Mouse (Mus musculus) stomach, embryonic 15.5 days (tissue): ENCODE measurements around the gene Rcn3. TPM values are rescaled to one million over a fixed set of nuclear protein-coding genes. Genes with fewer than 3 reads are reported as not detected.

Experiments
- ATAC-seq: fragments of 200-750 bp; cut with Nextera tagmentation; 2 replicates; pipeline ENCODE4 v1.8.0; 2017; ENCODE audit warnings: low read depth, moderate number of reproducible peaks, moderate TSS enrichment; ENCODE audit not compliant: insufficient read depth, low FRiP score
- H3K27ac ChIP-seq: fragments of 300-500 bp; sonication (generic); 2 replicates; pipeline ENCODE4 v1.5.1; 2015; ENCODE audit warnings: mild to moderate bottlenecking, inconsistent platforms
- H3K27me3 ChIP-seq: fragments of 300-500 bp; sonication (generic); replicated peaks from 2 replicates; pipeline ENCODE4 v1.6.1; 2015; ENCODE audit warnings: inconsistent platforms
- H3K36me3 ChIP-seq: fragments of 300-500 bp; sonication (generic); 2 replicates; pipeline ENCODE4 v1.6.1; 2015; ENCODE audit warnings: inconsistent platforms
- H3K4me1 ChIP-seq: fragments of 300-500 bp; sonication (generic); 2 replicates; pipeline ENCODE4 v1.6.1; 2015; ENCODE audit warnings: inconsistent platforms
- H3K4me2 ChIP-seq: fragments of 300-500 bp; sonication (generic); 2 replicates; pipeline ENCODE4 v1.6.1; 2015; ENCODE audit warnings: mild to moderate bottlenecking, inconsistent platforms
- H3K4me3 ChIP-seq: fragments of 300-500 bp; sonication (generic); replicated peaks from 2 replicates; pipeline ENCODE4 v1.5.1; 2015; ENCODE audit warnings: inconsistent platforms
- H3K9ac ChIP-seq: fragments of 300-500 bp; sonication (generic); 2 replicates; pipeline ENCODE4 v1.6.1; 2015; ENCODE audit warnings: inconsistent platforms
- H3K9me3 ChIP-seq: fragments of 300-500 bp; sonication (generic); 2 replicates; pipeline ENCODE4 v1.6.1; 2016; ENCODE audit warnings: inconsistent platforms
- WGBS: fragments of 180-500 bp; shearing (Covaris S2); methylation state at CpG from one replicate; pipeline ENCODE4 v1.1.7; 2015; 5-methylcytosine and 5-hydroxymethylcytosine counted together
- polyA plus RNA-seq: library from polyadenylated mRNA; unstranded; fragments of >200 nt; fragmentation: Nextera tagmentation; extraction: Ambion mirVana; gene quantifications from 2 replicates; pipeline ENCODE4 v1.2.1, GENCODE M21; 2015

Gene Rcn3
- polyA plus RNA-seq, 1 experiment from 2014 or later = 320 TPM

GRCm38 (mm10) chr7:45077829-45078228 is 14.2 kb downstream of the Rcn3 start:
- no peak for ATAC-seq
- Histone ChIP-seq H3K9me3 (no peaks in the 10 kb centered on the region), H3K4me1 (peaks cover 15% of the 10 kb centered on the region; the same call in 1 of the 2 replicates), H3K4me2 (no peak overlapping the region), H3K9ac (no peak overlapping the region), H3K4me3 (no peak overlapping the region), H3K27me3 (no peaks in the 10 kb centered on the region), H3K27ac (no peak overlapping the region), H3K36me3 (peaks cover 6% of the 10 kb centered on the region; the same call in 1 of the 2 replicates)
- WGBS = 87% methylated on average over 2 of the region's 2 CpGs

- H3K27me3 ChIP-seq = no peaks in the 10 kb centered on the region
- 88% methylated on average over 14 of the region's 14 CpGs for WGBS
- no peak overlapping the region for H3K9ac ChIP-seq
- peaks cover 10% of the 10 kb centered on the region; the same call in 1 of the 2 replicates for H3K4me1 ChIP-seq
- no peak overlapping the region for H3K27ac ChIP-seq
- peaks cover 6% of the 10 kb centered on the region; the same call in 1 of the 2 replicates for H3K36me3 ChIP-seq
- no peak overlapping the region for H3K4me3 ChIP-seq
- H3K9me3 ChIP-seq = no peaks in the 10 kb centered on the region
- ATAC-seq = no peak
- no peak overlapping the region for H3K4me2 ChIP-seq
These were observed 14.7 kb downstream of the Rcn3 start for GRCm38 (mm10) chr7:45077322-45077721.

DNA sequence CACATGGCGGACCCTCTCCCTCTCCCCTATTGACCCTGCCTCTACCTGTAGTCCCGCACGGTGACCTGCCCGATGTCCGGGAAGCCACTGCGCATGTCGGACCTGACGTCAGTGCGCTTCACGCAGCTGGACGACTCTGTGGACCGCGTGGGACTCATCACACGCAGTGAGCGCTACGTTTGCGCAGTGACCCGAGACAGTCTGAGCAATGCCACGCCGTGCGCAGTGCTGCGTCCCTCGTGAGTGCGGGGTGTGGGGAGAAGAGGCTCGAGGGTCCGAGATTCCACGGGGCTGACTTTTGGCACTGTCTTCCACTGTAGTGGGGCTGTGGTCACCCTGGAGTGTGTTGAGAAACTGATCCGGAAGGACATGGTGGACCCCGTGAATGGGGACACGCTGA is 15.5 kb downstream of the Rcn3 start:
- Histone ChIP-seq H3K4me2 (no peak overlapping the region), H3K9me3 (no peaks in the 10 kb centered on the region), H3K27ac (no peak overlapping the region), H3K9ac (no peak overlapping the region), H3K36me3 (peaks cover 6% of the 10 kb centered on the region; the same call in 1 of the 2 replicates), H3K4me3 (no peak overlapping the region), H3K27me3 (no peaks in the 10 kb centered on the region), H3K4me1 (peaks cover 9% of the 10 kb centered on the region; the same call in 1 of the 2 replicates)
- no peak for ATAC-seq
- WGBS = 86% methylated on average over 30 of the region's 30 CpGs

- ATAC-seq = no peak; the same call in 1 of the 2 replicates
- Histone ChIP-seq H3K4me2 (no peak overlapping the region), H3K27me3 (no peaks in the 10 kb centered on the region), H3K9ac (no peak overlapping the region), H3K9me3 (no peaks in the 10 kb centered on the region), H3K4me1 (peaks cover 9% of the 10 kb centered on the region; the same call in 1 of the 2 replicates), H3K36me3 (peaks cover 6% of the 10 kb centered on the region; the same call in 1 of the 2 replicates), H3K4me3 (no peak overlapping the region), H3K27ac (no peak overlapping the region)
- 75% methylated on average over 4 of the region's 4 CpGs for WGBS
These were observed 16.6 kb downstream of the Rcn3 start for GRCm38 (mm10) chr7:45075405-45075804.

- Histone ChIP-seq H3K9ac (no peak overlapping the region), H3K4me3 (no peak overlapping the region), H3K9me3 (no peaks in the 10 kb centered on the region), H3K4me2 (no peak overlapping the region), H3K4me1 (peaks cover 4% of the 10 kb centered on the region; the same call in 1 of the 2 replicates), H3K27me3 (no peaks in the 10 kb centered on the region), H3K36me3 (peaks cover 6% of the 10 kb centered on the region; the same call in 1 of the 2 replicates), H3K27ac (no peak overlapping the region)
- ATAC-seq = no peak
- WGBS = 89% methylated on average over 12 of the region's 12 CpGs
These were observed 18.1 kb downstream of the Rcn3 start for GRCm38 (mm10) chr7:45073949-45074348.

- Histone ChIP-seq H3K27ac (no peak overlapping the region), H3K4me1 (peaks cover 4% of the 10 kb centered on the region; the same call in 1 of the 2 replicates), H3K4me3 (no peak overlapping the region), H3K27me3 (no peaks in the 10 kb centered on the region), H3K9ac (no peak overlapping the region), H3K9me3 (no peaks in the 10 kb centered on the region), H3K36me3 (peaks cover 6% of the 10 kb centered on the region; the same call in 1 of the 2 replicates), H3K4me2 (no peak overlapping the region)
- WGBS = 69% methylated on average over 7 of the region's 7 CpGs
- no peak for ATAC-seq
These were observed 18.8 kb downstream of the Rcn3 start for GRCm38 (mm10) chr7:45073171-45073707.

DNA sequence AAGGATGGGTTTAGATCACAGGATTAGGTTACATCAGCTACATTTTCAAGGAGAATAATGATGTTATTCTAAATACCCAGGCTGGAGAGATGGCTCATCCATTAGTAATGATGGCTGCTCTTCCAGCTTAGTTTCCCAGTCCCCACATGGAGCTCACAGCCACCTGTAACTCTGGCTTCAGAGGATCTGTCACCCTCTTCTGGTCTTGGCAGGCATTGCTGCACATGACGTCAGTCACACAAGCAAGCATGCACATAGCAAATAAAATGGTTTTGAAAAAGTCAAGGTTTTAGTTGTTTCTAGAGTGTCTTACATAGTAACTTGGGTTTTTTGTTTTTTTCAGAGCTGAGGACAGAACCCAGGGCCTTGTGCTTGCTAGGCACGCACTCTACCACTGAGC is 19.8 kb downstream of the Rcn3 start:
- no peaks in the 10 kb centered on the region for H3K9me3 ChIP-seq
- H3K4me1 ChIP-seq = peaks cover 4% of the 10 kb centered on the region; the same call in 1 of the 2 replicates
- peaks cover 6% of the 10 kb centered on the region; the same call in 1 of the 2 replicates for H3K36me3 ChIP-seq
- no peak overlapping the region for H3K9ac ChIP-seq
- ATAC-seq = no peak
- WGBS = 72% methylated on average over 2 of the region's 2 CpGs
- H3K27me3 ChIP-seq = no peaks in the 10 kb centered on the region
- no peak overlapping the region for H3K27ac ChIP-seq
- no peak overlapping the region for H3K4me3 ChIP-seq
- H3K4me2 ChIP-seq = no peak overlapping the region

GRCm38 (mm10) chr7:45069671-45070070 is 22.4 kb downstream of the Rcn3 start:
- WGBS = 82% methylated on average over 2 of the region's 2 CpGs
- no peak overlapping the region for H3K9ac ChIP-seq
- H3K9me3 ChIP-seq = no peaks in the 10 kb centered on the region
- H3K4me2 ChIP-seq = no peak overlapping the region
- 0 out of 2 replicates have a peak, but pooled peaks cover 3% of the 10 kb centered on the region for H3K4me1 ChIP-seq
- no peaks in the 10 kb centered on the region for H3K36me3 ChIP-seq
- H3K27ac ChIP-seq = no peak overlapping the region
- no peaks in the 10 kb centered on the region for H3K27me3 ChIP-seq
- no peak overlapping the region for H3K4me3 ChIP-seq
- ATAC-seq = no peak

DNA sequence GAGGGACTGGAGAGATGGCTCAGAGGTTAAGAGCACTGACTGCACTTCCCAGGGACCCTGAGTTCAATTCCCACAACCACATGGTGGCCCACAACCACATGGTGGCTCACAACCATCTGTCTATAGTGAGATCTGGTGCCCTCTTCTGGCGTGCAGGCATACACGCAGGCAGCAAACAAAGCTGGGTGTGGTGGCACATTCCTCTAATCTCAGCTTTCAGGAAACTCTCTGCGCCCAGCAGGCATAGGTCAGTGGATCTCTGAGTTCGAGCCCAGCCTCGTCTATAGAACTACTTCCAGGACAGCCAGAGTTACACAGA is 24.1 kb downstream of the Rcn3 start:
- Histone ChIP-seq H3K27me3 (no peaks in the 10 kb centered on the region), H3K36me3 (0 out of 2 replicates have a peak, but pooled peaks cover 5% of the 10 kb centered on the region), H3K27ac (no peak overlapping the region), H3K4me3 (no peak overlapping the region), H3K4me2 (no peak overlapping the region), H3K9ac (no peak overlapping the region), H3K4me1 (peaks cover 11% of the 10 kb centered on the region; the same call in 1 of the 2 replicates), H3K9me3 (no peaks in the 10 kb centered on the region)
- WGBS = 31% methylated on average over 5 of the region's 5 CpGs
- no peak for ATAC-seq

DNA sequence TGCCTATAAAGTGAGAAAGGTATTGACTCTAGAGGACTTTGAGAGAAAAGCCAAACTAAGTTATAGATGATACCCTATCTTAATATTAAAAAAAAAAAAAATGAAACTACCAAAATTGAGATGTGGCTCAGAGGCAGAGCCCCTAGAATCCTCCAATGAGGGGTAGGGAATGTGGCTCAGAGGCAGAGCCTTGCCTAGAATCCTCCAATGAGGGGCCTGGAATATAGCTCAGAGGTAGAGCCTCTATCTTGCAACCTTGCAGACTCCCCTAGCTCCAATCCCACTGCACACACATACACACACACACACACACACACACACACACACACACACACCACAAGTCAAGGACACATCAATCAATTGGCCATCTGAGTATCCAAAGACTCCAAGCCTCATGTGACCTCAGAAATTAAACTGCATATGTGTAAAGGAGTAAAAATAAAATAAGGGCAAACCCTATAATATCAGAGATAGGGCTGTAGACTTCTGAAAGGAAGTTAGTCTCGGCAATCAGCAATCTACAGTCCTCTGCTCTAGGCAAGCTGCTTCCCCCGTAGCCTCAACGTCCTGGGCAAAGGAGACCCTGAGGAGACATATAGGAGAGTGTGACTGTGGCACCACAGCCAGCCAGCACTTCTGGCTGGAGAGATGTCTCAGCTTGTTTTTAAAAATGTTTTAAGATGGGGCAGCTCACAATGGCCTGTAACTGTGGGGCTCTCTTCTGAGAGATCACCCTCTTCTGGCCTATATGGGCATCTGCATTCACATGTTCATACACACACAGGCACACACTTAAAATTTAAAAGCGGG is 24.6 kb downstream of the Rcn3 start:
- ATAC-seq = no peak
- Histone ChIP-seq H3K9me3 (no peaks in the 10 kb centered on the region), H3K27ac (no peak overlapping the region), H3K36me3 (0 out of 2 replicates have a peak, but pooled peaks cover 5% of the 10 kb centered on the region), H3K4me3 (no peak overlapping the region), H3K4me2 (no peak overlapping the region), H3K27me3 (no peaks in the 10 kb centered on the region), H3K4me1 (peaks cover 11% of the 10 kb centered on the region; the same call in 1 of the 2 replicates), H3K9ac (no peak overlapping the region)
- 75% methylated on average over 4 of the region's 4 CpGs for WGBS

- Histone ChIP-seq H3K4me1 (peaks cover 19% of the 10 kb centered on the region; the same call in 1 of the 2 replicates), H3K9me3 (no peaks in the 10 kb centered on the region), H3K27ac (peak within 1 kb of the TSS; percentile 93), H3K36me3 (0 out of 2 replicates have a peak, but pooled peaks cover 5% of the 10 kb centered on the region), H3K9ac (peak within 1 kb of the TSS; percentile 37), H3K4me3 (peak within 1 kb of the TSS; percentile 62), H3K4me2 (peak within 1 kb of the TSS; percentile 71), H3K27me3 (no peaks in the 10 kb centered on the region)
- ATAC-seq = peak; percentile 86
- WGBS = under 1% methylated on average over 31 of the region's 31 CpGs
These were observed 29.7 kb downstream of the Rcn3 start, which contains the start of the genes Nosip and Prrg2 for GRCm38 (mm10) chr7:45062239-45062835. TSS of gene Nosip (plus strand) at chr7:45062429. TSS of gene Prrg2 (minus strand) at chr7:45062677.
